Mouse (Mus musculus): ENCODE results near the gene Myo1d.
A peak's percentile ranks its signal among the peaks of the same experiment; 100 is the strongest.

The Myo1d gene

GRCm38 (mm10) chr11:80779527-80780344, at the start of gene Myo1d:
Gene Myo1d (minus strand): TSS chr11:80780025.
- peak; percentile 79 to 80 for DNase-seq

GRCm38 (mm10) chr11:80821794-80822193, 42.0 kb upstream of the Myo1d start:
- DNase-seq: no peak

- DNase-seq: no peak
These were observed 41.5 kb upstream of the Myo1d start for GRCm38 (mm10) chr11:80821296-80821695.

- no peak for DNase-seq
These were observed 40.3 kb upstream of the Myo1d start for GRCm38 (mm10) chr11:80820085-80820484.

- DNase-seq: peak; percentile 15 to 16
These were observed 38.4 kb upstream of the Myo1d start for GRCm38 (mm10) chr11:80818060-80818697.

GRCm38 (mm10) chr11:80815354-80815753, 35.5 kb upstream of the Myo1d start:
- DNase-seq: no peak

- no peak for DNase-seq
These were observed 31.3 kb upstream of the Myo1d start for GRCm38 (mm10) chr11:80811156-80811555.

- no peak for DNase-seq
These were observed 30.4 kb upstream of the Myo1d start, which contains the start of gene Tmem98 for GRCm38 (mm10) chr11:80809993-80810821. Gene Tmem98 (plus strand): TSS chr11:80810175.

GRCm38 (mm10) chr11:80809666-80809992, 29.8 kb upstream of the Myo1d start:
- DNase-seq: no peak

GRCm38 (mm10) chr11:80808551-80809070, 28.8 kb upstream of the Myo1d start:
- no peak for DNase-seq

- no peak for DNase-seq
These were observed 22.9 kb upstream of the Myo1d start for GRCm38 (mm10) chr11:80802706-80803105.

GRCm38 (mm10) chr11:80799979-80800378, 20.2 kb upstream of the Myo1d start:
- DNase-seq: no peak

GRCm38 (mm10) chr11:80795431-80795830, 15.6 kb upstream of the Myo1d start:
- no peak for DNase-seq

- no peak for DNase-seq
These were observed 14.5 kb upstream of the Myo1d start for GRCm38 (mm10) chr11:80794290-80794689.

GRCm38 (mm10) chr11:80793386-80793785, 13.6 kb upstream of the Myo1d start:
- no peak for DNase-seq

GRCm38 (mm10) chr11:80791677-80792432, 12.0 kb upstream of the Myo1d start:
- DNase-seq: no peak

GRCm38 (mm10) chr11:80790413-80790812, 10.6 kb upstream of the Myo1d start:
- DNase-seq: no peak

- DNase-seq: no peak
These were observed 9.9 kb upstream of the Myo1d start for GRCm38 (mm10) chr11:80789647-80790240.

- DNase-seq: no peak
These were observed 5.8 kb upstream of the Myo1d start for GRCm38 (mm10) chr11:80785672-80786071.

GRCm38 (mm10) chr11:80784294-80784743, 4.5 kb upstream of the Myo1d start:
- DNase-seq: no peak

GRCm38 (mm10) chr11:80783460-80783859, 3.6 kb upstream of the Myo1d start:
- DNase-seq: no peak

- DNase-seq: no peak
These were observed 1.7 kb upstream of the Myo1d start for GRCm38 (mm10) chr11:80781535-80781934.

All from thymus, postnatal 36 days (tissue).